Mouse (Mus musculus) ovary, adult 18-20 months (tissue): Measurements from ENCODE around the gene Arhgef2.
"Not testable (repeated sequence)": the region's sequence is repeated elsewhere in the genome, so short reads cannot be mapped to it uniquely, and the experiment has no call there.

ENCODE experiments used
- DNase-seq: peaks from one replicate; pipeline ENCODE4 v3.0.0; 2022; ENCODE audit warnings: low spot score, mixed read lengths

Arhgef2 gene

DNA sequence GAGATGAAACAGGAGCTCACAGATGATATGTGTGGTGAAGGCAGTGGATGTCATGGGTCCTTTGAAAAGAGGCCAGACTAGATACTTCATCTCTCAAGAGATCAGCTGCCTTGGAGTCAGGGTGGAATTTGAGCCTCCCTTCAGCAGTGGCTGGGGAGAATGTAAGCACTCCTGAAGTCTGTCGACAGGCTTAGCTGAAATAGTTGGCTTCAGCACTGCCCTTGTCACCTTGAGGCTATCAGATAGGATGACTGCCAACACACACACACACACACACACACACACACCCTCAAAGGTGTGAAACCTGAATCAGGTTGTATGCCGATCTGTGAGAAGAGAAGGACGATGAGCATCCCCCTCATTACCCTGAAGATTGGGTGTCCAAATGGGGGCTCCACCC lies 14.7 kb upstream of the Arhgef2 start:
- no peak for DNase-seq

DNA sequence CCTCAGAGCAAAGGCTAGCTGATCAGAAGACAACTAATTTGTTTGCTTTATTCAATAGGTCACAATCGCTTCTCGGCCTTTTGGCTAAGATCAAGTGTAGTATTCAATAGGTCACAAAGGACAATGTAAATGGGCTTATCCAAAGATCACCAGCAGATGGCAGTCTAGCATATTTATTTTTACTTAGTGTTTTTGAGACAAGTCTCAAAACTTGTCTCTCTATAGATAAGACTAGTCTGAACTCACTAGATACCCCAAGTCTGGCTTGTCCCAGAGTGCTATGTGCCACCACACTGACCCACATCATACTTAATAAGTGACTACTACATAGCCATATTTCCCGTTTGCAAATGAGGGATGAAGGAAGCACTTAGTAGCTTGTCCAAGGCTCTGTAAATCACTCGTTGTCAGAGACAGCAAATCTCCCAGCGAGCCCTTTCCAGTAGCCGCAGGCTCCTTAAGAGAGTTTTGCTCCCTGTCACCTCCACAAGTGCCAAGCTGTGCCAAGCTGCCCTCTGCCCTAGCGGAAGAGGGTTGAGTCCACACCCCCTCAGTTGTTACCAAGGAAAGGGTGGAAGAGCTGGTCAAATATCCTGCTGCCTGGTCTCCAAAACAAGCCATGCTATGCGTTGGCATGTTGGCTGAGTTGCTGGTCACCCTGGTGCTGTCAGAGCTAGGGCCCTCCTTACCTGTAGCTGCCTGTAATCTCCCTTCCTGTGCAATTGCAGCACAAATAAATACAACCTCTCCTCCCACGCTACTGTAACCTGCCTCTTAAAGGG lies 13.6 kb upstream of the Arhgef2 start:
- no peak for DNase-seq

DNA sequence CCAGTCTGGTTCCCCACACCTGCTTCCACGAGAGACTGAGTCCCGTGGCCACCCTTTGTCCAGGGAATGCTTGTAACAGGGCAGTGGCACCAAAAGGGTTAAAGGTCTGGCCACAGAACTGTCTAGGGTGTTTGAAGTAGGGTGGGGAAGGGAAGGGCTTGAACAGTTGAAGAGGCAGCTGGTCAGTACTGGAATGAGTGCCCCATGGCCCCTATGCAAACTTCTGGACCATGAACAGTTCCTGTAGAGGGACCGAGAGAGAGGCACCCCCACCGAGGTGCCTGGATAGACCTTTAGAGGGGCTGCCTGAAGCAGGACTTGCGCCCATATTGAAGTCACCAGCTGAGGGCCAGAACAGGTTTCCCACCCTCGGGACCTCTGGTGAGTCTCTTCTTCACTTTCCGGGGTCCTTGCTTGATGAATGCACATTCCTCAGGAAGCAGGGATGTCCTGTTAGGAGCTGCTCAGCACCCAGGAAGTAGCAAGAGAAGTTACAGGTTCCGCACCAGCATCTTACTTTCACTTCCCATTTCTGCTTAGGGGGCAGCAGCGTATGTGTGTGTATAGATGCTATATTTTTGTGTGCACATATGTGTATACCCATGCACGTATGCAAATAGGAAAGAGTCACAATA lies 12.7 kb upstream of the Arhgef2 start:
- DNase-seq, result no peak

DNA sequence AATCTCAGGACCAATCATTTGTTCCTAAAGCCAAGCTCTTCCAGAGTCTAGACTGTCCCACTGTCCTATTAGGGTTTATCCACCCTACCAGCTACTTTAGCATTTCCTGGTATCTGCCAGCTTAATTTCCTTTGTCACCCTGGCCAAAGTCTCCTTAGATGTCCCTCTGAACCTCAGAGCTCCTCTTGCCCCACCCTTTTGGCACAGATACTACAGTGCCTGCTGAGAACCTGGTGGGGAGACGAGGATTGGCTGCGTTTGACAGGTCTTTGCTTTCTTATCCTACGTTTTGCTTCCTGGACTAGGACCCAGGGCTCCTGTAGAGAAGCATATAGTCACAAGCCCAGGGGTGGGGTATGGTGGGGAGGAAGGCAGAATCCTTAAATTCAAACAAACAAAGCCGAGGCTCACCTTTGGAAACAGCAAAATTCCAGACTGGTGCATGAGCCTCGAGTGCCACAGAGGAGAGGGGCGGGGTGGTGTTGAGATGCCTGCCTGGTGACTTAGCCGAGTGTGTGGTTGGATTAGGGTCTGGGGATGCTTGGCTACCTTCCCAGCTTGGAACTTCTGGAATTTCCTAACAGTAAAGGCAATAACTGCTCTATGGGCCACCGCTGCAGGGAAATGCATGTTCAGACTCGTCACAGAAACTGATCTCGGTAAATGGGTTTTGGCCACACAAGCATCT lies 11.7 kb upstream of the Arhgef2 start:
- DNase-seq, result no peak

DNA sequence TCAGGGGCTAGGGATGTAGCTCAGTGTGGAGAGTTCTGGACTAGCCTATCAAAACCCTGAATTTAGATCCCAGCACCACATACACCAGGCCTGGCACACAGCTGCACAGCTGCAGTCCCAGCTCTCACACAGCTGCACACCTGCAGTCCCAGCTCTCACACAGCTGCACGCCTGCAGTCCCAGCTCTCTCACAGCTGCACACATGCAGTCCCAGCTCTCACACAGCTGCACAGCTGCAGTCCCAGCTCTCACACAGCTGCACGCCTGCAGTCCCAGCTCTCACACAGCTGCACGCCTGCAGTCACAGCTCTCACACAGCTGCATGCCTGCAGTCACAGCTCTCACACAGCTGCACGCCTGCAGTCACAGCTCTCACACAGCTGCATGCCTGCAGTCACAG lies 9.2 kb upstream of the Arhgef2 start:
- DNase-seq, result not testable (repeated sequence)

DNA sequence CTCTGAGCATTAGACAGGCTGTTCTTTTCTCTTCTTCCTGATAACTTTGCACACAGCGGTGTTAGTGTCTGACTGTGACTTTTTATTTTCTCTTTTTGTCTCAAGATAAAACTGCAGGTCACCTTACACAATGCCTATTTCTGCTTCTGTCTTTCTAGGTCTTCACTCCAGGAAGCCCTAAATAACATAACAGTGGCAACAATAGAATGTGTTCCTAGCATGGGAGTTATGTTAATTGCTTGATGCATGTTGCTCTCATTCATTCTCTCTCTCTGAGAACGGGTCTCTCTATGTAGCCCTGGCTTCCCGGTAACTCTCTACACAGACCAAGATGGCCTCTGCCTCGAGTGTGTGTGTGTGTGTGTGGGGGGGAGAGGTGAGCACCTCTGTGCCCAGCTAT lies 3.3 kb upstream of the Arhgef2 start:
- DNase-seq, result no peak

DNA sequence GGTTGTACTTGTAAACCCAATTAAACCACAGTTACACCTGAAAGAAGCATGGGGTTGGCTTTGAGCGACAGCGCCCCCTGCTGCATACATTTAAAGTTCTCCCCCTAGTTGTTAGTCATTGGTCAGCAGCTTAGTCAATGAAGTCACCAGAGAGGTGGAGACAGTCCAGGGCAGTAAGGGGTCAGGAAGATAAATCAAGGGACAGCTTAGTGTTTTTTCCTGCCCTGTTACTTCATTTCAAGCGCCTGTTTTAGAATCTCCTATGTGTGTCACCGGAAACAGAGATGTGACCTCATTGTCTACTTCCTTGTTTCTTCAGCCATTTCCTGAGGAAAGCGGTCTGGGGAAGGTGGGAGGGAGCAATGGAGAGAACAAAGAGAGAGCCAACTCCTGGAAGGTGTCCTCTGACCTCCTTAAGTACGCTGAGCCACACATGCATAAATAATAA lies 2.0 kb upstream of the Arhgef2 start:
- DNase-seq, result no peak

DNA sequence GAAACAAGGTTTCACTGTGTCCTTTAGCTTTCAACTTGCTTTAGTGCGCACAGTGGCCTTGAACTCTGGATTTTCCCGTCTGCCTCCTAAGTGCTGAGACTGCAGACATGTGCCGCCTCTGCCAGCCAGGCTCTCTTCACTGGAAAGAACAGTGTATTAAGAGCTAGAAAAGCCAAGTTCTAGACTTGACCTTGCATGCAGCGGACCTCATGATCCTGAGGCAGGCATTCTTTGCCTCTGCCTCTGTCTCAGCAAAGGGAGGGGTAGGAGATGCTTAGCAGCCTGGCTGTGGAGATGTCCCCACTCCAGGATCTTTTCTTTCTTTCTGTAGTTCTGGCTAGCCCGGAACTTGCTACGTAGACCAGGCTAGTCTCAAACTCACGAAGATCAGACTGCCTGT lies 903 bp upstream of the Arhgef2 start:
- no peak for DNase-seq

DNA sequence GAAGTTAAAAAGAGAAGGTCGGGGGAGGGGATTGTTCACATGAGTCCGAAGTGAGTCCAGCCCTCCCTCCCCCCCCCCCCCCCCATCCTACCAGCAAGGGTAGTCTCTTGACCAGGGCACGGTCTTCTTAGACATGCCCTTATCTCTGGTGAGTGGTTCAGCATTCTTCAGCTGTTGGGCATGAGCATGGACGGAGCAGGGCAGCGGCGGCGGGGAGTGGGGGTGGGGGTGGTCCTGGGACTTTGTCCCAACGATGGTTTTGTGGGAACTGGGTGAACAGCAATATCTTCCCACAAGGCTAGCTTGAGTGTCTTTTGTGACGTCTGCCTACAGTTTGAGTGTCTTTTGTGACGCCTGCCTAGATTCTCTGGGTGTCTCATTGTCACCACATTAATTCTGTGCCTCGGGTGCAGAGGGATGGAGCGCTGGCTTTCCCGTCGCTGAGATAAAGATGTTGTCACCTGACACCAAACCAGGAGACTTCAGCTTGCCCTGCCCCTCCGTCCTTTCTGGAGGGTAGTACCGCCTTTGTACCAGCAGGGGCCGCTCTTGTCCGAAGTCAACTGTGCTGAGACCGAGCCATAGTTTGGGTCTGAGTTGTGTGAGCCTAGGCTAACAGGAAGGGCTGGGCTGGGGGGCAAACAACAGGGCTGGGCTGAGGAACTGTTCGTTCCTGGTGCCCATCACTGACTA lies 1.4 kb downstream of the Arhgef2 start:
- DNase-seq, result peak; percentile 63

DNA sequence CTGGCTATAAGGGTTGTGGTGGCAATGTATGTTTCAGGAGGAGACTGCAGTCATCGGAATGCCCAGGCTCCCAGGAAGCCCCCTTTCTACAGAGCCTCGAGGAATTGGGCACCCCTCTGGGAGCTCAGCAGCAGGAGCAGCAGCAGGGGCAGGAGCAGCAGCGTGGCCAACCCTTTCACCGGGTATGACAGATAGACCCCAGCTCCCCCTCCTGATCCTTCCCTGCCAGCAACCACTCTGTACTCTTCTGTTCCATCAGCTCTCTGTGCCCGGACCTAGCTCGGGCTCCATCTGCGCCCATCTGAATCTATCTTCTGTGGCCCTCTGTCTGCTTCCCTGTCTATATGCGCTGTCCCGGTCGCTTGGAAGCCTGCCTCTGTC lies 2.0 kb downstream of the Arhgef2 start:
- no peak for DNase-seq

DNA sequence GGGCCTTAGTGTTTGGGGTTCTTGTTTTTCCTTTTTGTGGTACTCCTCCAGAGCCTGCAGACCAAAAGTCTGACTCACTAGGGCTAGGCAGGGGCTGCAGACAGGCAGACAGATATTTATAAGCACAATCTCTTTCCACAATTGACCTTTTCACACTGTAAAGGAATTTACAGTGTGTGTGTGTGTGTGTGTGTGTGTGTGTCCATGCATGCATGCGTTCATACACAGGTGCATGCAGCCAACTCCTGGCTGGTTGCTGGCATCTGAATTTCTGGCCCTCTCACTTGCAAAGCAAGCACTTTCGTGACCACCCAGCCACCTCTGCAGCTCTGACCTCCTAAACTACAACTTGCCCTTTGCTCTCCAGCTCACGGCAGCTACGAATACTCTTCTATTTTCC lies 3.3 kb downstream of the Arhgef2 start:
- no peak for DNase-seq

DNA sequence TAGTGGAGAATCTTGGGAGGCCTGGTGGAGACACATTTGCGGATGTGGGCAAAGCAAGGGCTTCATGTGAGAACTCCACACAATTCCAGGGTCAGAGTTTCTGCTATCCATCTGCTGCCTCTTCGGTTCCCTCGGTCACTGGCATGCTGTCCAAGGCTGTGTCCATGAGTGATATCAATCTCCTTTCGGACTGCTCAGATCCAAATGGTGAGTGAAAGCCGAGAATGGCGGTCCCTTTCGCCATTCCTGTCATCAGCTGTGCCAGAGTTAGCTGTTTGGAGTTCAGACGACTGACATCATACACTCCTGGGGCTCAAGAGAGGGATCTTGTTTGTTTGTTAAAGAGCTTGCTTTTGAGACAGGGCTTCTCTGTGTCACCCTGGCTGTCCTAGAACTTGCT lies 8.7 kb downstream of the Arhgef2 start:
- DNase-seq, result no peak

DNA sequence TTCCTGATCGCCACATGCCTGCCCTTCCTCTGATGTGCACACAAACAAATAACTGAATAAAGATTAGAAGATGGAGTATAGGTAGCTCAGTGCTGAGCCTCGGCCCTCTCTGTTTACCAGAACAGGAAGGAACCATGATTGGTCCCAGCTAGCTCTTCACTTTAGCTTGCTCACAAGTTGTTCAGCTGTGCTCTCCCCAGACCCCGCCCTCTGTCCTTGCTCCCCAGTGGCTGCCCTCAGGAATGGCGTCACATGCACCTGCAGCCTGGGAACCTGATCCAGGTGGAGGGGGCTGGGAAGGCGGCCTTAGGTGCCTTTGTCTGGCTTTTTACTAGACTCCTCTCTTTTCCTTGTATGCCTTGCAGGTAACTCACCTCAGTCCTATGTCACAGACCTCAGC lies 9.4 kb downstream of the Arhgef2 start:
- DNase-seq, result no peak

DNA sequence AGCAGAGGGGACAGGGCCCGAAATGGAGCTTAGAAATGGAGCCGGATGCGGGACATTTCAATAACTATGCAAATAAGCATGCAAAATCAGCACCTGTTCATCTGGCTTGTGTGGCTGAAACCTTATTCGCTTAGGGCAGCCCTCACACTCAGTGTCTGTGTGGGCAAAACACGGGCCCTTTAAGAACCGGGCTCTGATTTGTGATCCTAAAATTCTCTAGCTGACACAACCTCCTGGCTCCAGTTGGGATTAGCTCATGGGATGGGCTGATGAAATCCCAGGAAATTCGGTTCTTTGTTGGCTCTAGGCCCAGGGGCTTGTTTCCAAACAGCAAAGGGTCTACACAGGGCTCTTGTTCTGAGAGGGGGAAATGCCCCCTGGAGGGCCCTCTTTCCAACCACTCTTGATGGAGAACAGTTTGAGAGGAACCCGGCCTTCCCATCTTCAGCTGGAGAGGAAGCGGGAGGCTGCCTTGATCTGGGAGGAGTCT lies 10.2 kb downstream of the Arhgef2 start:
- no peak for DNase-seq

DNA sequence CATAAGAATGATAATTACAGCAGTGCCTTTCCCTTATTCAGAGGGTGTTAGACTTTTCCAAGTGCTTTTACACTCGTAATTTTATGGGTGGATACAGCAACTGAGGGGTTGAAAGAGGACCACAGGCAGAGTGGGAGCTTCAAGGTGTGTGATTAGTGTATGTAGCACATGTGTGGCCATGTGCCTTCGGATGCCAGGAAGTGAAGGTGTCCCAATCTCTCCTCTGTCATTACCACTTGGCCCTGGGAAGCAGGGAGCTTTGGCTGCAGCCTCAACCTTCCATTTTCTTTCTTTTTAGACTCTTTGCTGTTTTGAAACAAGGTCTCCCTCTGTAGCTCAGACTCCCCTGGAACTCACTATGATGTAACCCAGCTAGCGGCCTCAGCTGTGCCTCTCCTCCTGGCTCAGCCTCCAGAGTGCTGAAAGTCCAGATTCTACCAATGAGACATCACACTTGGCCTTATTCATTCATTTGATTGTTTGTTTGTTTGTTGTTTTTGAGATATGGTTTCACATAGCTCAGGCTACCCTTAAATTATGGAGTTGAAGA lies 11.3 kb downstream of the Arhgef2 start:
- DNase-seq, result no peak

DNA sequence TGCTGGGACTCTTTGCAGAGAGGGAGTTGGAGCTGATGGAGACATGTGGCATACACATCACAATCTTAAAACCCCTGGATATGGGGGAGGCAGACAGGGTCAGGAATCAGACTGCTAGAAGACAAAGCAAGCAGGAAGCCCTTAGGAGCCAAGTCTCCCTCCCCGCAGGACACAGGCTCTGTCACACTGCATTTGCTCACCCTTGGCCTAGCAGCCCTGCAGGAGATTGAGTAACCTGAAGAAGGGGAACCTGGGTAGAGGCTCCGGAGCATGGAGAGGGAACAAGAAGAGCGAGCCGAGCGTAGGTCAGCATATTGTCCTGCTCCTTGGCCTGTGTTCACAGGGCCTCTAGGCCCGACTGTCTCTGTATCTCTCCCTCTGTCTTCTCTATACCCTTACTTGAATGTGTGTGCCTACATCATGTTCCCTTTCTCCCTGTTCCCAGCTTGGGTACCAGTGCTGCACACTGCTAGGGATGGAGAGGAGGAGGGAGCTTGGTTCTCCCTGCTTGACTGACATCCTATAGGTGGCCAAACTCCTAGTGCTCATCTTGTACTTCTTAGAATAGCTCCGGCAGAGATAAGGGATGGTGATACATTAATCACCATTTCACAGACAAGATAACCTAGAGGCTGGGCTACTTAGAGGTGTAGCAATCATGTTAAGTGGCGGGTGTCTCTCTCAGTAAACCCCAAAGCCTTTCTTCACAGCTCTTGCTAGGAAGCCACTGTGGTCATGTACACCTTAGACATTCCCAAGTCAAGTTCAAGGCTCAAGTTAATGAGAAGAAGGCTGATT lies 12.5 kb downstream of the Arhgef2 start:
- no peak for DNase-seq

DNA sequence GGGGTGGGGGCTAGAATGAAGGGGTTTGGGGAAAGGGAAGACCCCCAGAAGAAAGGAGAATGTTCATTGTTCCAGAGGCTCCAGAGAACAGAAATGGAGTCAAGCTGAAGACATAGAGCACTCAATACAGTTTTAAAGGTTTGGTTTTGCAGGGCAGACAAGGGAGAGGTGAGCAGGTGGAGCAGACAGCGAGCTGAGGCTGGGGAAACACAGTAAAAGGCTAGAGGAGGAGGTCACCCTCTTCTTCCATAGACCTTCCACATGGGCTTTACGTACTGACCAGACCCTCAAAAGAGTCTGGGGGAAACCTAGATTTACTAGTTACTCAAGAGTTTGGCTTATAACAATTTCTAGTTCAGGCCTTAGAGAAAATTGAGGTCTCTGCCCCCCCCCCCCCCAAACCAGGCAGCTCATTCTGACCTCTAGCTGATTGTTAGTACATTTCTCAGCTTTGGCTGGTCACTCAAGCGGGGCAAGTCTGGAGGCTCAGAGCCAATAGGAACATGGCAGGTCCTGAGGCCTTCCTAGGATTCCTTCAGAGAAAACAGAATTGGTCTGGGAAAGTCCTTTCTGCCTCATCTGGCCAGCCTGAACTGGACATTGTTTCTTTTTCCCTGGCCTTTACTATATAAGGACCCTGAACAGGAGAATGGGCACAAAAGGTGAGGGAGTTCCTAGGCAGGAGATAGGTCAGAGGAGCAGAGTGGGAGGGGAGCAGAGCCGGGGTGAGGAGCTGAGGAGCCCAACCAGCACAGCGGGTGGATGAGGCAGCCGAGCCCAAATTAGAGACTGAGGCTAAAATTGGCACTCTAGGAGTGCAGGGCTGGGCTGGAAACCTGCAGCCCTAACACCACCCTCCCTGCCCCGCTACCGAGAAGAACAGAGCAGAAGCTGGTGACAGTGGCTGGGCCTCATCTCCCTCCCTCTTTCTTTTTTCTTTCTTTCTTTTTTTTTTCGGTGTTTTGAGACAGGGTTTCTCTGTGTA lies 13.6 kb downstream of the Arhgef2 start:
- DNase-seq, result no peak

DNA sequence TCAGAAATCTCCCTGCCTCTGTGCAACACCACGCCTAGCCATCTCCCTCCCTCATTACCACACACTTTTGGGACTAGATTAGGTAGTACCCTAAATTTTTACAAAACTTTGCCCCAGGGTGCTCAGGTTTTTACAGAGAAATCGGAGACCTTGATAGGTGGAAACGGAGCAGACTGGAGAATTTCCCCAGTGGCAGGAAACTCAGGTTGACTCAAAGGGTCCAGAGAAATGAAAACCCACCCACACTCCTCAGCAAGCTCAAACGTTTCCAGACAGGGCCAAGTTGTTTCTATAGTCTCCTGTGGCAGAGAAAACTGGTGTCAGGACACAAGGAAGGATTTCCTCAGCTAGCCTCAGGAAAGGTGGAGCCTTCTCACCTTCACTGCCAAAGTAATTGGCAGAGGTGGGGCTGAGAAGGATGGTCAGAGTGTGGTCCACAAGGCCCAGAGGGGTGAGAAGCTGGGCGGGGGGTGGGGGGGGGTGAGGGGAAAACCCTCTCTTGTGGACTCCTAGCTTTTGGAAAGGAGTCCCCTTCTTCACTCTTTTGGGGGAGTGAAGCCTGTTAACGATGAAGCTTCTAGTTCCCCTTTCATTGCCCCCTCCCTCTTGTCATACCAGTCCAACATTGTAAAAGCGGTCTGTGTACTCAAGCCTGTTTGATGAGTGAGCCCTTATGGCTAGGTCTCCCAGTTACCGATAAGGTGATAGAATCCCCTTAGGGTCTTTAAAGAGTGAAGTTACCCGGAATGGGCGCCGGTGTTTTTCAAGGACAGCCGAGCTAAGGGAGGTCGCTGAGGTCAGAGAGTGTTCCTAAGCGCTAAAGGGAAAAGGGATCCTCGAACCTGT lies 14.6 kb downstream of the Arhgef2 start:
- no peak for DNase-seq

DNA sequence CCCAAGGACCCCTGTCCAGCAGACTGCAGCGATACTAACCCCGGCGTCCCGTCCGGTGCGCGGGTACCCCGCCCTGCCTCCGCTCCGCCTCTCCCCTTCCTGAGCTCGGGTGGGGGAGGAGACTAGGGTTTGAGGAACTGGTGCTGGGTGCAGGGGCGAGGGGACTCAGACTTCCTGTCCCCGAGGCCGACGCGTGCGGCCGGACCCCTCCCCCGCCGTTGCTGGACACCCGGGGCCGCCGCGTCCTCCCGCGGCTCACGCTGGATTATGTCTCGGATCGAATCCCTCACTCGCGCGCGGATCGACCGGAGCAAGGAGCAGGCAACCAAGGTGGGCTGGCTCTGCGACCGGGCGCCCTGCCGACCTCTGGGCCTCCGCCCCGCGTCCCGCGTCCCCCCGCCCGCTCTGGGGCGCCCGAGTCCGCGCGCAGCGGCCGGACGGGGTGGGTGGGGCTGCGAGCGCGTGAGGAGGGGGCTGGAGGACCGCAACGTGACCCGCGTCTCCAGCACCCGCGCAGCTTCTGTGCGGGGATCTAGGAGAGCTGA lies 15.3 kb downstream of the Arhgef2 start:
- peak; percentile 70 for DNase-seq
